In the genomic region with DNA sequence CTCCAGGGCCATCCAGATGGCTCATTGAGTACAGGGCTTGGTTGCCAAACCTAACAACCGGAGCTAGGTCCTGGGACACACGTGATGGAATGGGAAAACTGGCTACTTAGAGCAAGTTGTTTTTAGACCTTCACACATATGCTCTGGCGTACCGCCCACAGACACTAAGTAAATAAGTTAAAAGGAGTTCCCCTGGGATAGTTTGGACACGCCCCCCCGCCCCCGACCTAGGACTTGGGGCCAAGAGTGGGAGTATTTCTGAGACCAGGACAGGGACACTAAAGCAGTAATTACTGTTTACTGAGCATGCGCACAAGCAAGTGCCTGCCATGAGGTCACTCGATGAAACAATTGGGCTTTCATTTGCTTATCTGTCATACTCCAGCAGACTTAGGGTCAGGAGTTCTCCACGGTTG, we compare ENCODE assay signal across 15 mouse cellular contexts. TPM values are rescaled to one million over a fixed set of nuclear protein-coding genes. Genes with fewer than 3 reads are reported as not detected.
A peak's percentile ranks its signal among the peaks of the same experiment; 100 is the strongest.
DNase-seq lines count a peak whose midpoint lies in the region; ATAC-seq and TF ChIP-seq lines count a peak whose summit lies in the region.
"Had no signal": no experiment of that assay in that cellular context is flagged by ENCODE, and none has a peak within 500 bp of the region (broad histone marks: within the 10 kb centered on the region; RNA-seq: fewer than 3 reads in every experiment).

No protein-coding gene starts in this region.

- no peak for TF ChIP-seq POLR2A in kidney, adult 2 months (IDR thresholded peaks at IDR 0.05; ENCODE audit: low read depth, low read length)

- H3K36me3 ChIP-seq in kidney, embryonic 16.5 days (ENCODE audit: insufficient read depth, low read length) = no peaks in the 10 kb centered on the region
- H3K36me3 ChIP-seq in kidney, adult 2 months (ENCODE audit: control insufficient read depth, insufficient read depth, low read length) = no peaks in the 10 kb centered on the region
- H3K36me3 ChIP-seq in lung, postnatal 0 days (ENCODE audit: insufficient read depth, low read length) = no peaks in the 10 kb centered on the region
- H3K36me3 ChIP-seq: midbrain, embryonic 12.5 days had no signal

- TF ChIP-seq EP300 in lung, postnatal 0 days (IDR thresholded peaks at IDR 0.05) = no peak

- peaks cover 36% of the 10 kb centered on the region for H3K4me1 ChIP-seq in kidney, embryonic 16.5 days (ENCODE audit: insufficient read depth, low read length)
- H3K4me1 ChIP-seq in kidney, adult 2 months (ENCODE audit: control insufficient read depth, insufficient read depth, low read length) = peaks cover 2% of the 10 kb centered on the region; the same call in 1 of the 2 replicates
- H3K4me1 ChIP-seq in lung, postnatal 0 days (ENCODE audit: insufficient read depth, low read depth, low read length) = no peaks in the 10 kb centered on the region
- H3K4me1 ChIP-seq: midbrain, embryonic 12.5 days had no signal

- H3K27me3 ChIP-seq in kidney, embryonic 16.5 days (ENCODE audit: insufficient read depth, low read length) = 0 out of 2 replicates have a peak, but pooled peaks cover 2% of the 10 kb centered on the region
- H3K27me3 ChIP-seq in kidney, adult 2 months (replicated peaks; ENCODE audit: control insufficient read depth, insufficient read depth, low read length) = no peaks in the 10 kb centered on the region
- H3K27me3 ChIP-seq in lung, postnatal 0 days (replicated peaks; ENCODE audit: insufficient read depth, low read length) = no peaks in the 10 kb centered on the region
- H3K27me3 ChIP-seq: CH12.LX had no signal

- peak; percentile 69 for DNase-seq in embryo, embryonic 10 days (ENCODE audit: low spot score)
- DNase-seq in embryo, embryonic 11 days = no peak
- no peak for DNase-seq in kidney, adult 2 months
- peak; percentile 27 for DNase-seq in lung, postnatal 0 days (ENCODE audit: low spot score)
- no peak for DNase-seq in lung, postnatal 4 days
- DNase-seq in testis, postnatal 10 days (ENCODE audit: low spot score) = peak; percentile 75
- no peak for DNase-seq in spleen, adult 18-20 months
- DNase-seq: cerebellum, adult 11 months; forebrain, postnatal 0 days; lung, adult 18-20 months; thymus, adult 18-20 months had no signal

- ATAC-seq in kidney, embryonic 16.5 days (ENCODE audit: low FRiP score, low TSS enrichment) = no peak
- 0 out of 2 replicates have a peak, but pooled peaks have one; percentile 6 for ATAC-seq in lung, postnatal 0 days
- ATAC-seq: forebrain, postnatal 0 days; hindbrain, postnatal 0 days had no signal

- H3K9me3 ChIP-seq in kidney, embryonic 16.5 days (ENCODE audit: low read length) = no peaks in the 10 kb centered on the region
- H3K9me3 ChIP-seq in lung, postnatal 0 days (ENCODE audit: low read length) = no peaks in the 10 kb centered on the region
- H3K9me3 ChIP-seq: midbrain, embryonic 12.5 days had no signal

- 15% methylated on average over 10 of the region's 10 CpGs for WGBS in kidney, embryonic 16.5 days
- 58% methylated on average over 10 of the region's 10 CpGs for WGBS in kidney, adult 2 months
- 46% methylated on average over 10 of the region's 10 CpGs for WGBS in lung, postnatal 0 days

- no peak overlapping the region for H3K4me2 ChIP-seq in kidney, embryonic 16.5 days (replicated peaks; ENCODE audit: low read depth, low read length)
- no peak overlapping the region for H3K4me2 ChIP-seq in lung, postnatal 0 days (replicated peaks; ENCODE audit: low read depth, low read length)
- H3K4me2 ChIP-seq: midbrain, embryonic 12.5 days had no signal

- H3K27ac ChIP-seq in kidney, embryonic 16.5 days (ENCODE audit: low read length) = peak overlapping the region; percentile 48; the same call in 1 of the 2 replicates
- H3K27ac ChIP-seq in kidney, adult 2 months (ENCODE audit: insufficient read depth, low read depth, low read length) = no peak overlapping the region
- H3K27ac ChIP-seq in lung, postnatal 0 days (ENCODE audit: low read length) = no peak overlapping the region
- H3K27ac ChIP-seq: hindbrain, postnatal 0 days; midbrain, embryonic 12.5 days had no signal

- TF ChIP-seq CTCF in kidney, adult 2 months (conservative IDR thresholded peaks at IDR 0.05; ENCODE audit: insufficient read depth, insufficient read length, low read depth, low read length) = no peak
- no peak for TF ChIP-seq CTCF in lung, postnatal 0 days (IDR thresholded peaks at IDR 0.05)

- H3K9ac ChIP-seq in kidney, embryonic 16.5 days (replicated peaks; ENCODE audit: low read length) = no peak overlapping the region
- no peak overlapping the region for H3K9ac ChIP-seq in lung, postnatal 0 days (replicated peaks; ENCODE audit: low read depth)
- H3K9ac ChIP-seq: forebrain, postnatal 0 days; midbrain, embryonic 12.5 days had no signal

- no peak overlapping the region for H3K4me3 ChIP-seq in kidney, embryonic 16.5 days (ENCODE audit: low read length)
- no peak overlapping the region for H3K4me3 ChIP-seq in kidney, adult 2 months (ENCODE audit: insufficient read depth, low read depth, low read length)
- no peak overlapping the region for H3K4me3 ChIP-seq in lung, postnatal 0 days (ENCODE audit: low read depth, low read length)
- H3K4me3 ChIP-seq: midbrain, embryonic 12.5 days had no signal

RNA-seq across cellular contexts. Expression of gene Tmem174, which starts 42.5 kb away (rescaled TPM):
- polyA plus RNA-seq in kidney, embryonic 16.5 days (2015; fragmentation: Nextera tagmentation; extraction: Ambion mirVana) = 41.1 and 44.3 TPM in 2 replicates
- 424 and 448 TPM in 2 replicates for polyA plus RNA-seq in kidney, adult 2 months (2012; rRNA removed)
- 0.05 TPM in 1 of 2 replicates, not detected in the other for polyA plus RNA-seq in lung, postnatal 0 days (2015; fragmentation: Nextera tagmentation; extraction: Ambion mirVana)
- polyA plus RNA-seq: forebrain, postnatal 0 days; midbrain, embryonic 12.5 days had no signal

Comparison
In these comparisons a context has a peak if more than half of its experiments do, and no peak if none do; other contexts are left out.
1. DNase-seq: peak in embryo, embryonic 10 days (single experiment), lung, postnatal 0 days (single experiment) and testis, postnatal 10 days (single experiment); none in embryo, embryonic 11 days (single experiment), kidney, adult 2 months (single experiment), lung, postnatal 4 days (0 of 2) and spleen, adult 18-20 months (0 of 2).
2. RNA of gene Tmem174, which starts 42.5 kb away (polyA plus RNA-seq): 424 to 448 TPM in kidney, adult 2 months and 41.1 to 44.3 TPM in kidney, embryonic 16.5 days; 0.05 TPM in lung, postnatal 0 days; every median in the first group is over 10 times any median in the second.